Mouse (Mus musculus) T-helper 17 cell (primary cell): ENCODE data around the gene Vmn2r40.

Experiments used
- in situ Hi-C, 2 experiments: fragments of 300-600 bp; cut with MboI, MseI; formaldehyde crosslinking; loops; 1 replicate in 1 of 2; 2 replicates in 1 of 2; pipeline ENCODE4 v1.15.1; 2025; ENCODE audit warnings: high pct_unique_total_duplicates in 2 of 2

Vmn2r40 gene

GRCm38 (mm10) chr7:8931335-8931734 lies at the start of gene Vmn2r40:
Gene Vmn2r40, minus strand, starts transcription at chr7:8931435.
- in situ Hi-C loops: loop anchor here (10.0 kb wide), 2 partner anchors 1023 to 1487 kb away; partner anchors contain the start of gene Vmn2r48 (in 2 of the 2)
